Mouse (Mus musculus) limb, embryonic 12.5 days (tissue): ENCODE results near the gene Clic6. TPM values are rescaled to one million over a fixed set of nuclear protein-coding genes. Genes with fewer than 3 reads are reported as not detected.

ENCODE experiments used
- ATAC-seq: fragments of 200-750 bp; cut with Nextera tagmentation; 2 replicates; pipeline ENCODE4 v1.8.0; 2017; ENCODE audit warnings: low read depth, moderate TSS enrichment; ENCODE audit not compliant: insufficient number of reproducible peaks, insufficient read depth, low FRiP score, low TSS enrichment
- H3K27ac ChIP-seq: fragments of 300-500 bp; sonication (generic); 2 replicates; pipeline ENCODE4 v1.5.1; 2016; ENCODE audit warnings: mild to moderate bottlenecking, moderate library complexity
- H3K27me3 ChIP-seq: fragments of 300-500 bp; sonication (generic); 2 replicates; pipeline ENCODE4 v1.6.1; 2016; ENCODE audit warnings: mild to moderate bottlenecking, moderate library complexity
- H3K36me3 ChIP-seq: fragments of 300-500 bp; sonication (generic); 2 replicates; pipeline ENCODE4 v1.6.1; 2016; ENCODE audit warnings: mild to moderate bottlenecking, moderate library complexity
- H3K4me1 ChIP-seq: fragments of 300-500 bp; sonication (generic); replicated peaks from 2 replicates; pipeline ENCODE4 v1.6.1; 2016
- H3K4me2 ChIP-seq: fragments of 300-500 bp; sonication (generic); 2 replicates; pipeline ENCODE4 v1.6.1; 2016; ENCODE audit warnings: mild to moderate bottlenecking, moderate library complexity
- H3K4me3 ChIP-seq: fragments of 300-500 bp; sonication (generic); replicated peaks from 2 replicates; pipeline ENCODE4 v1.5.1; 2016; ENCODE audit warnings: mild to moderate bottlenecking
- H3K9ac ChIP-seq: fragments of 300-500 bp; sonication (generic); replicated peaks from 2 replicates; pipeline ENCODE4 v1.6.1; 2016; ENCODE audit warnings: mild to moderate bottlenecking, moderate library complexity
- H3K9me3 ChIP-seq: fragments of 300-500 bp; sonication (generic); 2 replicates; pipeline ENCODE4 v1.6.1; 2016; ENCODE audit warnings: mild to moderate bottlenecking, moderate library complexity
- WGBS: fragments of 180-500 bp; shearing (Covaris S2); methylation state at CpG from one replicate; pipeline ENCODE4 v1.1.7; 2016; 5-methylcytosine and 5-hydroxymethylcytosine counted together
- polyA plus RNA-seq: library from polyadenylated mRNA; unstranded; fragments of >200 nt; fragmentation: Nextera tagmentation; extraction: Ambion mirVana; gene quantifications from 2 replicates; pipeline ENCODE4 v1.2.1, GENCODE M21; 2016

Clic6 gene
- polyA plus RNA-seq, 1 experiment from 2014 or later: 1.2 TPM

DNA sequence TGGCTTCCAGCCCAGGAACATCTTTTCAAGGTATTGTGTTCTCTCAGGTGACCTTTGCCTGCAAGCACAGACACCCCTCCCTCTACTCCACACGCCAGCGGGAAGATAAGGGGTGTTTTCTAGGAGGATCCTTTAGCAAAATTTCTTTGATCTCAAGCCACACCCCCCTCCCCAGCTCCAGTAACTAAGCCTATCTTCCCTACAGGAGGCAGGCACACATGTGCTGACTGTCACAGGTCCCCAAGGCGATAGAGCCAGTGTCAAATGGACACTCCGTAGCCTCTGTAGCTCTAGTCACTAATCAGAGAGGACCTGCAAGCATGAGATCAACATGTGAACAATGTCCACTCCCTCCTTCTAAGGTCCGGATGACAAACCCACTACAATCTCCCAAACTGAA lies 80.6 kb downstream of the Clic6 start:
- no peaks in the 10 kb centered on the region for H3K9me3 ChIP-seq
- no peak overlapping the region for H3K27ac ChIP-seq
- no peak overlapping the region for H3K4me2 ChIP-seq
- no peak overlapping the region for H3K9ac ChIP-seq
- H3K4me3 ChIP-seq: no peak overlapping the region
- 13% methylated on average over 5 of the region's 5 CpGs for WGBS
- peaks cover 27% of the 10 kb centered on the region for H3K27me3 ChIP-seq
- no peaks in the 10 kb centered on the region for H3K36me3 ChIP-seq
- no peak for ATAC-seq
- peaks cover 11% of the 10 kb centered on the region for H3K4me1 ChIP-seq

DNA sequence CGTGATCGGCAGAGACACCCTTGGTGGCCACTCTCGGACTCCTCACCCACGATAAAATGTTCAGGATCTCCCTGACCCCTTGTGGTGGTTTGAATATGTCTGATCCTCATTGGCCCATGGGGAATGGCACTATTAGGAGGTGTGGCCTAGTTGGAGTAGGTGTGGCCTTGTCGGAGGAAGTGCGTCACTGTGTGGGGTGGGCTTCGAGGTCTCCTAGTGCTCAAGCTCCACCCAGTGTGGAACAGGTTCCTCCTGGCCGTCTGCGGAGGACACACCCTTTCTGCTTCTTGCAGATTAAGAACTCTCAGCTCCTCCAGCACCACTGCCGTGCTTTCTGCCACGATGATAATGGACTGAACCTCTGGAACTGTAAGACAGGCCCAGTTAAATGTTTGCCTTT lies 85.7 kb downstream of the Clic6 start:
- H3K4me1 ChIP-seq: peaks cover 5% of the 10 kb centered on the region
- 94% methylated on average over 11 of the region's 11 CpGs for WGBS
- peaks cover 12% of the 10 kb centered on the region; the same call in 1 of the 2 replicates for H3K27me3 ChIP-seq
- no peak overlapping the region for H3K4me3 ChIP-seq
- ATAC-seq: no peak
- H3K4me2 ChIP-seq: no peak overlapping the region
- H3K27ac ChIP-seq: no peak overlapping the region
- no peaks in the 10 kb centered on the region for H3K9me3 ChIP-seq
- H3K36me3 ChIP-seq: no peaks in the 10 kb centered on the region
- H3K9ac ChIP-seq: no peak overlapping the region

GRCm38 (mm10) chr16:92573193-92573592 lies 87.7 kb downstream of the Clic6 start:
- Histone ChIP-seq H3K4me2 (no peak overlapping the region), H3K9me3 (no peaks in the 10 kb centered on the region), H3K9ac (no peak overlapping the region), H3K27me3 (0 out of 2 replicates have a peak, but pooled peaks cover 4% of the 10 kb centered on the region), H3K4me3 (no peak overlapping the region), H3K27ac (no peak overlapping the region), H3K4me1 (peaks cover 6% of the 10 kb centered on the region), H3K36me3 (no peaks in the 10 kb centered on the region)
- no peak for ATAC-seq
- 60% methylated on average over 4 of the region's 4 CpGs for WGBS

- H3K36me3 ChIP-seq: no peaks in the 10 kb centered on the region
- H3K9me3 ChIP-seq: no peaks in the 10 kb centered on the region
- 0 out of 2 replicates have a peak, but pooled peaks cover 4% of the 10 kb centered on the region for H3K27me3 ChIP-seq
- H3K4me3 ChIP-seq: no peak overlapping the region
- no peak overlapping the region for H3K27ac ChIP-seq
- no peak for ATAC-seq
- 78% methylated on average over 10 of the region's 10 CpGs for WGBS
- H3K4me1 ChIP-seq: peaks cover 6% of the 10 kb centered on the region
- no peak overlapping the region for H3K9ac ChIP-seq
- H3K4me2 ChIP-seq: no peak overlapping the region
These were observed 90.3 kb downstream of the Clic6 start for GRCm38 (mm10) chr16:92575792-92576191.

GRCm38 (mm10) chr16:92577381-92577780 lies 91.8 kb downstream of the Clic6 start:
- no peak overlapping the region for H3K27ac ChIP-seq
- WGBS: 75% methylated on average over 9 of the region's 9 CpGs

GRCm38 (mm10) chr16:92578915-92579653 lies 93.5 kb downstream of the Clic6 start:
- Histone ChIP-seq H3K36me3 (no peaks in the 10 kb centered on the region), H3K4me2 (no peak overlapping the region), H3K9me3 (no peaks in the 10 kb centered on the region), H3K27me3 (0 out of 2 replicates have a peak, but pooled peaks cover 4% of the 10 kb centered on the region), H3K27ac (no peak overlapping the region), H3K4me3 (no peak overlapping the region), H3K4me1 (peaks cover 23% of the 10 kb centered on the region), H3K9ac (no peak overlapping the region)
- WGBS: 76% methylated on average over 7 of the region's 7 CpGs
- no peak for ATAC-seq

More at GRCm38 (mm10) chr16:92577381-92577780, 91.8 kb downstream of the Clic6 start:
- no peak for ATAC-seq
- H3K27me3 ChIP-seq: 0 out of 2 replicates have a peak, but pooled peaks cover 4% of the 10 kb centered on the region
- H3K9ac ChIP-seq: no peak overlapping the region
- H3K4me1 ChIP-seq: peaks cover 20% of the 10 kb centered on the region
- H3K36me3 ChIP-seq: no peaks in the 10 kb centered on the region
- H3K9me3 ChIP-seq: no peaks in the 10 kb centered on the region
- no peak overlapping the region for H3K4me3 ChIP-seq
- no peak overlapping the region for H3K4me2 ChIP-seq

GRCm38 (mm10) chr16:92580981-92581380 lies 95.4 kb downstream of the Clic6 start:
- Histone ChIP-seq H3K4me1 (peaks cover 21% of the 10 kb centered on the region), H3K36me3 (no peaks in the 10 kb centered on the region), H3K27me3 (0 out of 2 replicates have a peak, but pooled peaks cover 2% of the 10 kb centered on the region), H3K9ac (no peak overlapping the region), H3K27ac (no peak overlapping the region), H3K4me3 (no peak overlapping the region), H3K4me2 (no peak overlapping the region), H3K9me3 (no peaks in the 10 kb centered on the region)
- no peak for ATAC-seq
- WGBS: 56% methylated on average over 10 of the region's 10 CpGs

GRCm38 (mm10) chr16:92581767-92582166 lies 96.2 kb downstream of the Clic6 start:
- Histone ChIP-seq H3K36me3 (no peaks in the 10 kb centered on the region), H3K4me1 (peaks cover 18% of the 10 kb centered on the region), H3K9ac (no peak overlapping the region), H3K9me3 (no peaks in the 10 kb centered on the region), H3K4me3 (no peak overlapping the region), H3K4me2 (no peak overlapping the region), H3K27me3 (no peaks in the 10 kb centered on the region), H3K27ac (no peak overlapping the region)
- no peak for ATAC-seq
- WGBS: 66% methylated on average over 10 of the region's 10 CpGs

- no peaks in the 10 kb centered on the region for H3K9me3 ChIP-seq
- no peak overlapping the region for H3K4me3 ChIP-seq
- H3K4me2 ChIP-seq: no peak overlapping the region
- H3K36me3 ChIP-seq: no peaks in the 10 kb centered on the region
- no peak overlapping the region for H3K27ac ChIP-seq
- no peak for ATAC-seq
- no peaks in the 10 kb centered on the region for H3K27me3 ChIP-seq
- 87% methylated on average over 4 of the region's 4 CpGs for WGBS
- no peak overlapping the region for H3K9ac ChIP-seq
- H3K4me1 ChIP-seq: peaks cover 12% of the 10 kb centered on the region
These were observed 102.3 kb downstream of the Clic6 start for GRCm38 (mm10) chr16:92587836-92588235.

Other genes with a start within 250 kb of the Clic6 start
- gene Kcne2, start 193.3 kb upstream of the Clic6 start, polyA plus RNA-seq: 0.17 and 0.20 TPM in 2 replicates
- 152 and 160 TPM in 2 replicates for gene Smim11, start 184.4 kb upstream of the Clic6 start, polyA plus RNA-seq
- not detected in 2 replicates for gene Fam243, start 164.3 kb upstream of the Clic6 start, polyA plus RNA-seq
- gene Kcne1, start 126.3 kb upstream of the Clic6 start, polyA plus RNA-seq: 0.13 TPM in 1 of 2 replicates, not detected in the other
- 32.3 and 32.6 TPM in 2 replicates for gene Rcan1, start 14.9 kb upstream of the Clic6 start, polyA plus RNA-seq